Mouse (Mus musculus): Measurements from ENCODE around the gene Zp3. TPM values are rescaled to one million over a fixed set of nuclear protein-coding genes. Genes with fewer than 3 reads are reported as not detected.
A peak's percentile ranks its signal among the peaks of the same experiment; 100 is the strongest.

Gene Zp3
- 0.14 and 0.27 TPM in 2 replicates for polyA plus RNA-seq (2015; fragmentation: Nextera tagmentation; extraction: Ambion mirVana)

DNA sequence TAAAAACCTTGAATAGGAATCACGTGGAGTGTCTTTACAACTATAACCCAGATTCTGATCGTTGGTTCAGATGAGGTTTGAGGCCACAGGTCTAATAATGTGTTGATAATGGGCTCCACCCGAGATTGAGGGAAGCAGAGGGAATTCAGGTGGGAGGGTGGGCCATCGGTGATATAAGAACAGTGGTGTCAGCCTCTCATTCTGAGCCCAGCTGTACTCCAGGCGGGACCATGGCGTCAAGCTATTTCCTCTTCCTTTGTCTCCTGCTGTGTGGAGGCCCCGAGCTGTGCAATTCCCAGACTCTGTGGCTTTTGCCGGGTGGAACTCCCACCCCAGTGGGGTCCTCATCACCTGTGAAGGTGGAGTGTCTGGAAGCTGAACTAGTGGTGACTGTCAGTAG lies at the start of gene Zp3:
TSS of gene Zp3 (plus strand) at position 196 of the 400 bp plus-strand sequence.
- H3K4me1 ChIP-seq, result no peaks in the 10 kb centered on the region
- no peaks in the 10 kb centered on the region for H3K9me3 ChIP-seq (replicated peaks)
- no peaks in the 10 kb centered on the region for H3K36me3 ChIP-seq
- H3K4me2 ChIP-seq, result no peak within 1 kb of the TSS
- no peak within 1 kb of the TSS for H3K27ac ChIP-seq (replicated peaks)
- ATAC-seq (ENCODE audit: low FRiP score), result no peak
- H3K4me3 ChIP-seq (replicated peaks), result no peak within 1 kb of the TSS
- 66% methylated on average over 8 of the region's 8 CpGs for WGBS
- 0 out of 2 replicates have a peak, but pooled peaks cover 3% of the 10 kb centered on the region for H3K27me3 ChIP-seq (replicated peaks)
- no peak within 1 kb of the TSS for H3K9ac ChIP-seq (replicated peaks)

GRCm38 (mm10) chr5:135931526-135931925 lies 48.4 kb upstream of the Zp3 start:
- WGBS, result 90% methylated on average over 9 of the region's 9 CpGs
- Histone ChIP-seq H3K4me1 (peaks cover 61% of the 10 kb centered on the region), H3K4me3 (replicated peaks) (peak overlapping the region; percentile 92), H3K36me3 (peaks cover 38% of the 10 kb centered on the region), H3K27ac (replicated peaks) (no peak overlapping the region), H3K9ac (replicated peaks) (0 out of 2 replicates have a peak overlapping the region, but pooled peaks have one; percentile 24), H3K27me3 (replicated peaks) (no peaks in the 10 kb centered on the region), H3K9me3 (replicated peaks) (no peaks in the 10 kb centered on the region), H3K4me2 (peak overlapping the region; percentile 56)
- no peak for ATAC-seq (ENCODE audit: low FRiP score)

DNA sequence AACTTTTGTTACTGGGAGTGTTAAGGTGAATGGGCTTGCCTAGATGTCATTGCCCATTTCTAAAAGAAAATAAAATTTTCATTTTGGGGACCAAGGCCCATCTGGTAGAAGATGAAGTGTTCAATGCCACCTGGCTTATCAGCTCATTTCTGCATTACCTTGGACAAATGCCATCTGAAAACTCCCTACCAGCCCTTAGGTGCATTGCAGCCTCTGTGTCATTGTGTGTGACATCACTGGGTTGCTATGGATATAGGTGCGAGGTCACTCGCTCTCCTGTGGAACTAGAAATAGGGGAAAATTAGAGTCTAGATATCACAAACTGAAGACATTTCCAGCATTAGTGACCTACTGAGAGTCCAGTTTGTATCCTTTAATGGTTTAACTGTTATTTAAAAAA lies 47.5 kb upstream of the Zp3 start:
- H3K27ac ChIP-seq (replicated peaks), result no peak overlapping the region
- H3K27me3 ChIP-seq (replicated peaks), result no peaks in the 10 kb centered on the region
- H3K4me2 ChIP-seq, result peak overlapping the region; percentile 56
- H3K4me1 ChIP-seq, result peaks cover 54% of the 10 kb centered on the region
- H3K9me3 ChIP-seq (replicated peaks), result no peaks in the 10 kb centered on the region
- H3K9ac ChIP-seq (replicated peaks), result peak overlapping the region; percentile 36; the same call in 1 of the 2 replicates
- no peak for ATAC-seq (ENCODE audit: low FRiP score)
- 50% methylated on average over 2 of the region's 2 CpGs for WGBS
- peak overlapping the region; percentile 92 for H3K4me3 ChIP-seq (replicated peaks)
- H3K36me3 ChIP-seq, result peaks cover 32% of the 10 kb centered on the region

- H3K4me1 ChIP-seq, result peaks cover 46% of the 10 kb centered on the region
- no peaks in the 10 kb centered on the region for H3K9me3 ChIP-seq (replicated peaks)
- peak overlapping the region; percentile 92 for H3K4me3 ChIP-seq (replicated peaks)
- peak overlapping the region; percentile 91 for H3K9ac ChIP-seq (replicated peaks)
- peak overlapping the region; percentile 99 for H3K27ac ChIP-seq (replicated peaks)
- ATAC-seq (ENCODE audit: low FRiP score), result no peak
- peak overlapping the region; percentile 56 for H3K4me2 ChIP-seq
- H3K27me3 ChIP-seq (replicated peaks), result no peaks in the 10 kb centered on the region
- H3K36me3 ChIP-seq, result peaks cover 29% of the 10 kb centered on the region
- 8% methylated on average over 12 of the region's 12 CpGs for WGBS
Observed at GRCm38 (mm10) chr5:135933222-135933899, 46.5 kb upstream of the Zp3 start.

DNA sequence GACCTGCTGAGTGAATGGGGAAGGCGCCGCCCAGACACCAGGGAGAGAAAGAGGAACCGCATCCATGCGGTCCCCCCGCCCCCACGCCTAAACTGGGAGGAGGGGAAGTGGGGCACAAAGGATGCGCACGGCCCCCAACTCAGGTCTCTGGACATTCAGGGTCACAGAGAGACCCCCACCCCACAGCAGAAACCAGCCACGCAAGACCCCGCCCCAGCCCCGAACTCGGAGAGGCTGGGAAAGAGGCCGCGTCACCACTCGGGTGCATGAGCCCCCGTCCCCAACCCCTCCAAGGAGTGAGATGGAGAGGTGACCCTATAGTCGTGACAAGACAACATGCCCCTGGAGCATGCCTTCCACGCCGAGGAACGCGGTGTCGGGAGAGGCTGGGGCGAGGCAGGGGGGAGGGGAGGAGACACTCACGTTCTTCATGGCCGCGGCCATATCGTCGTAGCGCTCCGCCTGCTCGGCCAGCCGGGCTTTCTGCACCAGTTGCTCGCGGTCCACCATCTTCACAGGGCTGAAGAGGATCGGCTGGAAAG lies 45.9 kb upstream of the Zp3 start:
- H3K27ac ChIP-seq (replicated peaks), result peak overlapping the region; percentile 99
- peaks cover 41% of the 10 kb centered on the region for H3K4me1 ChIP-seq
- peak; percentile 76 for ATAC-seq (ENCODE audit: low FRiP score)
- H3K9ac ChIP-seq (replicated peaks), result peak overlapping the region; percentile 91
- H3K27me3 ChIP-seq (replicated peaks), result no peaks in the 10 kb centered on the region
- peak overlapping the region; percentile 92 for H3K4me3 ChIP-seq (replicated peaks)
- H3K9me3 ChIP-seq (replicated peaks), result no peaks in the 10 kb centered on the region
- under 1% methylated on average over 35 of the region's 35 CpGs for WGBS
- H3K36me3 ChIP-seq, result peaks cover 28% of the 10 kb centered on the region
- H3K4me2 ChIP-seq, result peak overlapping the region; percentile 56

DNA sequence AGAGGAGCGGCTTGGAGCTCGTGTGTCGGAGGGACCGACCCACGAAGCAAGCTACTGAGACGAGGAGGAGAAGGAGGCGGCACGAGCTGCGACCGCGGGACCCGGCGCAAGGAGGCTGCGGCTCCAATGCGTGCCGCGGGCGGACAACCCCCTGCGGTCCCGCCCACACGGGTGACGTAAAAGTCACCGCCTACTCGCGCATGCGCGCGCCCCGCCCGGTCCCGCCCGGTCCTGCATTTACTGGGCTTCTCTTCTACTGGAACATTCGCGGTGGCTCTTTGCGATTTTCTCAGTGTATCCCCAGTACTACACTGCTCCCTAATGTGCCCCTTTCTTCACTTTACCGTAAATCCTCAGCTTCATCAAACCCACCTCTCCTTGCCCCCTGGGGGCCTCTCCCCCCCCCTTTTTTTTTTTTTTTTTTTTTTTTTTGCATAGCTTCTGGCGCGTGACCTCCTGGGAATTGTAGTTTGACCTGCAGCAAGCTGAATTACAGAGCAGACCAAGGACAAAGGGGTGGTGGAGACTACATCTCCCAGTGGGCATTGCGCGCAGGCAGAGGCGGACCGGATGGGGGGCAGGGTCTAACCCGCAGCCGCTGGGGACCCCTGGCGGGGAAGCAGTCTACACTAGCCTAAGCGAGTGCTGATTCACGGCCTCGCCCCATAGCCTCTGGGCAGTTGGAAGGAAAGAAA lies 45.3 kb upstream of the Zp3 start, which contains the start of gene Ywhag:
TSS of gene Ywhag (minus strand) at position 136 of the 695 bp plus-strand sequence.
- peak within 1 kb of the TSS; percentile 92 for H3K4me3 ChIP-seq (replicated peaks)
- H3K27me3 ChIP-seq (replicated peaks), result no peaks in the 10 kb centered on the region
- peak within 1 kb of the TSS; percentile 56 for H3K4me2 ChIP-seq
- H3K9me3 ChIP-seq (replicated peaks), result no peaks in the 10 kb centered on the region
- peaks cover 34% of the 10 kb centered on the region for H3K4me1 ChIP-seq
- ATAC-seq (ENCODE audit: low FRiP score), result peak; percentile 93
- peak within 1 kb of the TSS; percentile 99 for H3K27ac ChIP-seq (replicated peaks)
- H3K9ac ChIP-seq (replicated peaks), result peak within 1 kb of the TSS; percentile 91
- peaks cover 21% of the 10 kb centered on the region for H3K36me3 ChIP-seq
- WGBS, result 0% methylated on average over 46 of the region's 48 CpGs

GRCm38 (mm10) chr5:135935176-135935523 lies 44.7 kb upstream of the Zp3 start:
- WGBS, result 51% methylated on average over 7 of the region's 7 CpGs
- H3K4me3 ChIP-seq (replicated peaks), result peak overlapping the region; percentile 92
- H3K36me3 ChIP-seq, result peaks cover 16% of the 10 kb centered on the region
- no peaks in the 10 kb centered on the region for H3K27me3 ChIP-seq (replicated peaks)
- no peaks in the 10 kb centered on the region for H3K9me3 ChIP-seq (replicated peaks)
- peak overlapping the region; percentile 56 for H3K4me2 ChIP-seq
- H3K27ac ChIP-seq (replicated peaks), result peak overlapping the region; percentile 99
- 0 out of 2 replicates have a peak, but pooled peaks have one; percentile 7 for ATAC-seq (ENCODE audit: low FRiP score)
- peak overlapping the region; percentile 91; the same call in 1 of the 2 replicates for H3K9ac ChIP-seq (replicated peaks)
- H3K4me1 ChIP-seq, result peaks cover 29% of the 10 kb centered on the region

DNA sequence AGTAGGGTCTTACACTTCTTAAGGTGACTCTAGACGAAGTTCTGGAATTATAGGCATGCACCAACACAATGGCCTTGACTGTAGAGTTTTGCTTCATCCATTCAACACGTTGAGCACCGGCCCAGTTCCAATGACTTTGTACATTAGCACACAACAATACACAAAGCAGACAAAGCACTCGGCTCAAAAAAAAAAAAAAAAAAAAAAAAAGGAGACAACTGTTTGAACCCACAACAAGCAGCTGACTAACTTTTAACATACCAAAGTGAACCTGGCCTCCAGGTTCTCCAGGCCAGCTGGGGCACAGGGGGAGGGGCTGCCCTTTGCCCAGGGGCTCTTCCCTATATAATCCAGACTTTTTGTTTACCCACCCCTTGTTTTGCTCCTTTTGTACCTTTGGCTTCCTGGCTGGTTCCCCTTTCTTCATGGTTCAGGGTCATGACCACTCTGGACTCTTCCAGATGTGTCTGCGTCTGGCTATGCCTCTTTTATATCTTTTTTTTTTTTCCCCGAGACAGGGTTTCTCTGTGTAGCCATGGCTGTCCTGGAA lies 44.2 kb upstream of the Zp3 start:
- H3K36me3 ChIP-seq, result peaks cover 10% of the 10 kb centered on the region
- peak overlapping the region; percentile 99 for H3K27ac ChIP-seq (replicated peaks)
- no peaks in the 10 kb centered on the region for H3K27me3 ChIP-seq (replicated peaks)
- WGBS, result 75% methylated on average over 6 of the region's 6 CpGs
- peaks cover 23% of the 10 kb centered on the region for H3K4me1 ChIP-seq
- no peak overlapping the region for H3K4me3 ChIP-seq (replicated peaks)
- no peak for ATAC-seq (ENCODE audit: low FRiP score)
- peak overlapping the region; percentile 56 for H3K4me2 ChIP-seq
- no peaks in the 10 kb centered on the region for H3K9me3 ChIP-seq (replicated peaks)
- H3K9ac ChIP-seq (replicated peaks), result no peak overlapping the region

GRCm38 (mm10) chr5:135940587-135940986 lies 39.3 kb upstream of the Zp3 start:
- WGBS, result 55% methylated on average over 5 of the region's 5 CpGs
- H3K9me3 ChIP-seq (replicated peaks), result no peaks in the 10 kb centered on the region
- H3K36me3 ChIP-seq, result no peaks in the 10 kb centered on the region
- H3K9ac ChIP-seq (replicated peaks), result no peak overlapping the region
- H3K4me2 ChIP-seq, result no peak overlapping the region
- ATAC-seq (ENCODE audit: low FRiP score), result no peak
- no peak overlapping the region for H3K27ac ChIP-seq (replicated peaks)
- no peak overlapping the region for H3K4me3 ChIP-seq (replicated peaks)
- peaks cover under 1% of the 10 kb centered on the region; the same call in 1 of the 2 replicates for H3K4me1 ChIP-seq
- H3K27me3 ChIP-seq (replicated peaks), result no peaks in the 10 kb centered on the region

DNA sequence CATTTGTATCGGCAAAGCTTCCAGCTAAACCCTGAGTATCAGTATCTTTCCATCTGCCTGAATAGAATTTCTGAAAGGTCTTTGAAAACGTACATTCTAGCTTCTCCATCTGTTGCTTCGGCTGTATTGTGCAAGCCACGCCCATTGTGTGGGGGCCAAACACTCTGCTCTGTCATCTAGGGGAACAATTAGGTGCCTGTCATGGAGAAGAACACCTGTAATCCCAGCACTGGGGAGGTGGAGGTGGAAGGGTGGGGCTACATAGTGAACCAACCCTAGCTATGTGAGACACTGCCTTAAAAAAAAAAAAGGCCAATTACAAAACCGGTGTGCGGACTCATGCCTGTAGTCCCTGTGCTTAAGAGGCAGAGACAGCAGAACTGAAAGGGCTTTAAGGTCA lies 37.2 kb upstream of the Zp3 start:
- ATAC-seq (ENCODE audit: low FRiP score), result no peak
- Histone ChIP-seq H3K36me3 (no peaks in the 10 kb centered on the region), H3K9ac (replicated peaks) (no peak overlapping the region), H3K9me3 (replicated peaks) (no peaks in the 10 kb centered on the region), H3K4me1 (peaks cover 6% of the 10 kb centered on the region), H3K4me2 (no peak overlapping the region), H3K27ac (replicated peaks) (no peak overlapping the region), H3K27me3 (replicated peaks) (no peaks in the 10 kb centered on the region), H3K4me3 (replicated peaks) (no peak overlapping the region)
- WGBS, result 67% methylated on average over 6 of the region's 6 CpGs

GRCm38 (mm10) chr5:135945916-135946408 lies 33.9 kb upstream of the Zp3 start:
- Histone ChIP-seq H3K9me3 (replicated peaks) (no peaks in the 10 kb centered on the region), H3K4me3 (replicated peaks) (no peak overlapping the region), H3K4me2 (peak overlapping the region; percentile 28), H3K9ac (replicated peaks) (no peak overlapping the region), H3K36me3 (no peaks in the 10 kb centered on the region), H3K27me3 (replicated peaks) (no peaks in the 10 kb centered on the region), H3K4me1 (peaks cover 6% of the 10 kb centered on the region), H3K27ac (replicated peaks) (no peak overlapping the region)
- no peak for ATAC-seq (ENCODE audit: low FRiP score)
- 43% methylated on average over 10 of the region's 10 CpGs for WGBS

Measured in neural tube, embryonic 15.5 days (tissue).